Mouse (Mus musculus): ENCODE measurements at regions not wholly inside any gene's neighbourhood (a gene's known extent, or its start where the extent isn't known, plus 50 kb on each side); places are given as distances from the start of the nearest gene placed in this dataset.

DNA sequence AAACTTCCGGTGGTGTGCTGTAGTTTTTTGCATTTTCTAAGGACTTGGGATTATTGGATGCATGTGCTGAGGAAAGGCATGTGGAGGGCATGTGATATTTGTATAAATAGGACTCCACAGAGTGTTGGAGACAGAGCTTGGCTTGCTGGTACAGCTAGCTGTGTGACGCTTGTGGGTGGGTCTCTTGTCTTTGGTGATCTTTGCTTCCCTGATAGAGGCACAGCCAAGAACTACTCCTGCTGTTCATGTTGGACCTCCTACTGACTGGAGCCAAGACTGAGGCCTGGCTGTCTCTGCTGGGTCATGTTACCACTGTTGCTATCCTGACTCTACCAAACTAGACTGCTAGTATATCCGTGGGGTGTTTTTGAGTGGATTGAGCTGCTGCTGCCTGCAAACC is 103.1 kb upstream of the Syndig1 start:
- DNase-seq: no peak

DNA sequence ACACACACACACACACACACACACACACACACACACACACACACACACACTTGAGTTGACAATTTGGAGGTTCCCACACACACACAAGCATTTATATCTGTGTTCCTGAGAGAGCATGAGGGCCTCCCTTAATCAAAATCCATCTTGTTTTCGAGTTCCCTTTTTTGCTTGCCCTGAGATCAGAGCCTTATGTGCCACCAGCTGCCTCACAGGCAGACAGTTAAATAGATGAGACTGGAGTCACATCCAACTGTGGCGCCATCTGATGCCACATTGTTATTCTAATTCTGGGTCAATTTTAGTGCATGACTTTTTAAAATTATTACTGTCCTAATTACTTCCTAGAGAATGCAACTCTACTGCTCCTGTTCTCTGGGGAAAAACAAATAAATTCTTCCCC is 91.2 kb upstream of the Syndig1 start:
- peak; percentile 23 to 42 for DNase-seq

DNA sequence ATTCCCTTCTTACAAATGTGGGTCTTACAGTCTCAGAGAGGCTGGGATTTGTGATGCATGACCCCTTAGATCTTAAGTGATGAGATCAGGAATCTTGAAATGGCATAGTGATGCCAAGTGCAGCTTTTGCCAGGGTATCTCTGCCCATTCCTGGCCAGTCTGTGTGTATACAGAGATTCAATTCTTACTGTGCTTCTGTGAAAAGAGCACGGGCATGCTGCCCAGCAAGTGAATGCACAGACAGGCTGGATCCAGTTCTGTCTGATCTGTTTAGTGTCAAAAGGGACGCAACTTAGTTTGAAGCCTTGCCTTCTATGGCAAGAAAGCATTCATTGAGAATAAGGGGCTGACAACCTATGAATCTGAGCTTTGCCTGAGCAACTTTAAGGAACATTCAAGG is 89.1 kb upstream of the Syndig1 start:
- peak; percentile 11 to 36 for DNase-seq

DNA sequence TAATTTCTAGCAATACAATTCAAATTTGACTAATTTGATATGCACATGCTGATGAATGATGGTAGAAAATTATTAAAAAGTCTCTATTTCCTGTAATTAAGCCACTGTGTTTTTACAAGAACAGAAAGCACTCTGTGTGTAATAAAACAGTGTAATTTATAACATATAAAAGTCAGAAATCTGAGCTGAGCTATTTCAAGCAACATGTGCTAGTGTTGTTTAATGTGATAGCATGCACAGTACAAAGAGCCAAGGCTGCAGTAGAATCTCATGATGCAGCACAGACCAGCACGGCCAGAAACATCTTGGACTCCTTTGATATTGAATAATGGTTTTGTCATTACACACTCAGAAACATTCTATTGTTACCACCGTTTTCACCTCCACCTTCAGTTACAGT is 86.3 kb upstream of the Syndig1 start:
- no peak for DNase-seq

DNA sequence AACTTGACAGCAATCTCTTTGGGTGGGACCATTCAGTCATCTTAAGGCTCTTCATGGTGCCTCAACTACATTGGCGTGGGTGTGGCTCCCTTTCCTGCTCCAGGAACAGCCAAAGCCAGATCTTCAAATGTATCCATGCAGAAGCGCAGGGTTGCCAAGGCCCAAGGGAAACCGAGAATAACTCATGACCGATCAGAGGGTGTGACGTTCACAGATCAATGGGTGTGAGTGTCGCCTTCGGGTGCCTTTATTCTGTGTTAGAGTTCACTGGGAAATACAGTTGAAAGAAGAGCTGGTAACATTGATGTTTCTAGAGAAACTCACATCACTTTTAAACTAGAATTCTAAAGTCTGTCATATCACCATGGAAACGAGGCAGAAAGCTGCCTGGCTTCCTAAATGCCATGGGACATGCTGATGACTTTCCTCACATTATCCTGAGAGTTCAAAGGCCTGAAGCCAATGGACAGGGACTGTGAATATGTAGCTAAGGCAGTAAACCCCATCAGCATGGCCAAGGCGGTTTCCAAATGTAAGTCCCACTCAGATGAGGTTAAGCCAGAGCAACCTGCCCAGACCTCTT is 80.7 kb upstream of the Syndig1 start:
- DNase-seq: no peak

DNA sequence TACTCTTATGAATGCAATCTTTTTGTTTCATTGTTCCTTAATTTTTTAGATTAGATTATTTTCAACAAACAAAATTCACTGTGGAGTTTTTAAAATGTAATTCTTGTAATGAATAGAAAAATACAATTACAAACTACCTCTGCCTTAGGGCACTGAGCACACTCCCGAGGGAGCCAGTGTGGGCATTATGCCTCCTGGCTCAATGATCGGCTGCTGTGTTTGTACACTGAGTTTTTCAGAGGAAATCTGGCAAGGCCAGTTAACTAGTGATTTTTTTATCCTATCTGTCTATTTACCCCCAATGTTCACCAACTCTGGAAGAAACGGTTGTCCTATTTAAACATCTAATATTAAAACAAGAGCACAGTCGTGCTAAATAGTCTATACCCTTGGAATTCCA is 69.9 kb upstream of the Syndig1 start:
- no peak for DNase-seq

DNA sequence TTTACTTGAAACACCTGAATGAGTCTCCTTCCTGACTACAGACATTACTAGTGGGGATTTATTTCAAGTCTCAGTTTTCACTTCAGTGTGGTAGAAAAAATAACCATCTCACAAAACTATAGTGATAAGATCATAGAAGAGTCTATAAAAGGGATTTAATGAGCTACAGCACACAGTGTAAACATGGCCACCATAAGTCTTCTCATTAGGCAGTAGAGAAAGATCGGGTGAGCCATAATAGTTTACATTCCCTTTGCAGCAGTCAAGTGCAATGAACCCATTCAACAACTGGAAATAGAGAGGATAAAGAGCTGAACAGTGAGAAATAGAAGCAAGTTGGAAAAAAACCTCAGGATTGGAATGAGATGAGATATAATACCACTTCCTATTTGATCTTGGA is 65.1 kb upstream of the Syndig1 start:
- DNase-seq: no peak

DNA sequence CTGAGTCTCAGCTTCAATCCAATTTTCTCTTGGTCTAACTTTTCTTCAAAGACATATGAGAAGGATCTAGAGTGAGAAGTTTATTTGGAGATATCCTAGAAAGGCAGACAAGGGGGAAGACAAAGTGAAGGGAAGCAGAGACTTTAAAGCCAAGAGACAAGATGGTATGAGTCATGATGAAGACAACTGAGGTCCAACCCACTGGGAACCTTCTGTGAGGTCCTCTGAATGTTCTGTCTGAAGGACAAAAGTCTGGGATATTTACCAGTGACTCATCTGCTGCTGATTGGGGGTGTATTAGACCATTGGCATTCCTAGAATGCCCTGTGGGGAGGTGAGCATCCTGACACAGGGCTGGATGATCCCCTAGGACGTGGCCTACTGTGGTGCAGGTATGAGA is 61.0 kb upstream of the Syndig1 start:
- DNase-seq: no peak

DNA sequence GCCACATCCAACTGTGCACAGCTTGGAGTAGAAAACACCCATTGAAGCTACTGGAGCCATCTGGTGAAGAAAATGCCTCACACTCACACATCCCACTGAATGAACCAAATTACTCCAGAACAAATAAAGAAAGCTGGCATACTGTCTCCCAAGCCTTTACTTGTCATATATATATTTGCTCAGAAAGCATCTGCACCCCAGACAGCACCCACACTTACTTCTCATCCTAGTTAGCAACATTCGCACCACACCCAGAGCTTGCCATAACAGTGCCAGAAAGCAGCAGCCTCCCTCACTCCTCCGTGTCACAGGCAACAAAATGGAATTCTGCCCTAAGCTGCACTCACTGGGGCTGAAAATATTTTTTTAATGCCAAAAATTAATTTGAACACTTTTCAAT is 60.5 kb upstream of the Syndig1 start:
- peak; percentile 58 to 61 for DNase-seq

DNA sequence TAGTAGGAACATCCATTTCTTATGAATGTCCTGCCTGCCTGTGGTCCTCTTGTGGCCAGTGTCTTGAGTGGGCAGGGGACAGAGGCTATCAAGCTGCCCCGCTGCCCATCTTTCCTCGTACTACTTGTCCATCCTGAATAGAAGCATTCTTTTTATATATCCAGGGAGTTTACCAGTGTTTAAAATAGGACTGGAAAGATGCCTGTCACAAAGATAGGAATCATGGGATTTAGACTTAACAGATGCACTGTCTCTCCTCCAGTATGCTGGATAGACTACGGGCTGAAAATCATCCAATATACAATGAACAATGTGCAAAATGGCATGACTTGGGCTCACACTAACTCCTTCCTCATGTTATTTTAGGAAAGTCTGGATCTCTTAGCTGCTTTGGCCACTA is 51.7 kb upstream of the Syndig1 start:
- no peak for DNase-seq
